Mouse (Mus musculus): ENCODE measurements at regions not wholly inside any gene's neighbourhood (a gene's known extent, or its start where the extent isn't known, plus 50 kb on each side); places are given as distances from the start of the nearest gene placed in this dataset.

- no peaks in the 10 kb centered on the region for H3K27me3 ChIP-seq (ENCODE audit: control insufficient read depth, insufficient read depth, low read length)
- ATAC-seq (ENCODE audit: insufficient read depth, low FRiP score, low TSS enrichment) (no peak), DNase-seq (ENCODE audit: low spot score) (no peak)
- H3K4me2 ChIP-seq (ENCODE audit: low read depth): no peak overlapping the region
- no peak overlapping the region for H3K4me3 ChIP-seq (ENCODE audit: low read depth, low read length)
- no peak overlapping the region for H3K9ac ChIP-seq (ENCODE audit: low read length)
- H3K36me3 ChIP-seq (ENCODE audit: control insufficient read depth, insufficient read depth, low read length): no peaks in the 10 kb centered on the region
- no peaks in the 10 kb centered on the region for H3K4me1 ChIP-seq (ENCODE audit: control insufficient read depth, insufficient read depth, low read length)
- 82% methylated on average over 1 of the region's 1 CpGs for WGBS
- H3K27ac ChIP-seq (ENCODE audit: low read depth, low read length): no peak overlapping the region
- no peaks in the 10 kb centered on the region for H3K9me3 ChIP-seq (ENCODE audit: control insufficient read depth, low read length)
Measured at GRCm38 (mm10) chr2:75491150-75491549, 167.9 kb upstream of the Hnrnpa3 start.

- no peak overlapping the region for H3K9ac ChIP-seq (ENCODE audit: low read length)
- no peaks in the 10 kb centered on the region for H3K4me1 ChIP-seq (ENCODE audit: control insufficient read depth, insufficient read depth, low read length)
- DNase-seq (ENCODE audit: low spot score) (no peak), ATAC-seq (ENCODE audit: insufficient read depth, low FRiP score, low TSS enrichment) (no peak)
- no peak overlapping the region for H3K4me3 ChIP-seq (ENCODE audit: low read depth, low read length)
- no peak overlapping the region for H3K4me2 ChIP-seq (ENCODE audit: low read depth)
- H3K27ac ChIP-seq (ENCODE audit: low read depth, low read length): no peak overlapping the region
- no peaks in the 10 kb centered on the region for H3K9me3 ChIP-seq (ENCODE audit: control insufficient read depth, low read length)
- H3K27me3 ChIP-seq (ENCODE audit: control insufficient read depth, insufficient read depth, low read length): no peaks in the 10 kb centered on the region
- 51% methylated on average over 3 of the region's 3 CpGs for WGBS
- no peaks in the 10 kb centered on the region for H3K36me3 ChIP-seq (ENCODE audit: control insufficient read depth, insufficient read depth, low read length)
Measured at GRCm38 (mm10) chr2:75491789-75492500, 167.1 kb upstream of the Hnrnpa3 start.

- WGBS: 78% methylated on average over 4 of the region's 4 CpGs
- no peaks in the 10 kb centered on the region for H3K9me3 ChIP-seq (ENCODE audit: control insufficient read depth, low read length)
- H3K27me3 ChIP-seq (ENCODE audit: control insufficient read depth, insufficient read depth, low read length): no peaks in the 10 kb centered on the region
- no peaks in the 10 kb centered on the region for H3K36me3 ChIP-seq (ENCODE audit: control insufficient read depth, insufficient read depth, low read length)
- no peak overlapping the region for H3K27ac ChIP-seq (ENCODE audit: low read depth, low read length)
- H3K9ac ChIP-seq (ENCODE audit: low read length): no peak overlapping the region
- no peak for DNase-seq (ENCODE audit: low spot score)
- H3K4me1 ChIP-seq (ENCODE audit: control insufficient read depth, insufficient read depth, low read length): no peaks in the 10 kb centered on the region
- no peak overlapping the region for H3K4me2 ChIP-seq (ENCODE audit: low read depth)
- ATAC-seq (ENCODE audit: insufficient read depth, low FRiP score, low TSS enrichment): no peak
- no peak overlapping the region for H3K4me3 ChIP-seq (ENCODE audit: low read depth, low read length)
Measured at GRCm38 (mm10) chr2:75492501-75492898, 166.6 kb upstream of the Hnrnpa3 start.

GRCm38 (mm10) chr2:75496606-75497240 is 162.3 kb upstream of the Hnrnpa3 start:
- Histone ChIP-seq H3K36me3 (ENCODE audit: control insufficient read depth, insufficient read depth, low read length) (no peaks in the 10 kb centered on the region), H3K4me1 (ENCODE audit: control insufficient read depth, insufficient read depth, low read length) (no peaks in the 10 kb centered on the region), H3K27ac (ENCODE audit: low read depth, low read length) (no peak overlapping the region), H3K4me3 (ENCODE audit: low read depth, low read length) (no peak overlapping the region), H3K9ac (ENCODE audit: low read length) (no peak overlapping the region), H3K4me2 (ENCODE audit: low read depth) (no peak overlapping the region), H3K27me3 (ENCODE audit: control insufficient read depth, insufficient read depth, low read length) (no peaks in the 10 kb centered on the region), H3K9me3 (ENCODE audit: control insufficient read depth, low read length) (no peaks in the 10 kb centered on the region)
- DNase-seq (ENCODE audit: low spot score) (no peak), ATAC-seq (ENCODE audit: insufficient read depth, low FRiP score, low TSS enrichment) (no peak)
- WGBS: 94% methylated on average over 5 of the region's 5 CpGs

- Histone ChIP-seq H3K4me1 (ENCODE audit: control insufficient read depth, insufficient read depth, low read length) (no peaks in the 10 kb centered on the region), H3K9me3 (ENCODE audit: control insufficient read depth, low read length) (no peaks in the 10 kb centered on the region), H3K27me3 (ENCODE audit: control insufficient read depth, insufficient read depth, low read length) (no peaks in the 10 kb centered on the region), H3K36me3 (ENCODE audit: control insufficient read depth, insufficient read depth, low read length) (no peaks in the 10 kb centered on the region), H3K9ac (ENCODE audit: low read length) (no peak overlapping the region), H3K4me2 (ENCODE audit: low read depth) (no peak overlapping the region), H3K4me3 (ENCODE audit: low read depth, low read length) (no peak overlapping the region), H3K27ac (ENCODE audit: low read depth, low read length) (no peak overlapping the region)
- 65% methylated on average over 4 of the region's 4 CpGs for WGBS
- no peak for ATAC-seq (ENCODE audit: insufficient read depth, low FRiP score, low TSS enrichment)
- no peak for DNase-seq (ENCODE audit: low spot score)
Measured at GRCm38 (mm10) chr2:75510223-75510622, 148.8 kb upstream of the Hnrnpa3 start.

GRCm38 (mm10) chr2:75512422-75513170 is 146.5 kb upstream of the Hnrnpa3 start:
- ATAC-seq (ENCODE audit: insufficient read depth, low FRiP score, low TSS enrichment) (no peak), DNase-seq (ENCODE audit: low spot score) (no peak)
- Histone ChIP-seq H3K36me3 (ENCODE audit: control insufficient read depth, insufficient read depth, low read length) (no peaks in the 10 kb centered on the region), H3K4me2 (ENCODE audit: low read depth) (no peak overlapping the region), H3K4me3 (ENCODE audit: low read depth, low read length) (no peak overlapping the region), H3K4me1 (ENCODE audit: control insufficient read depth, insufficient read depth, low read length) (no peaks in the 10 kb centered on the region), H3K9ac (ENCODE audit: low read length) (no peak overlapping the region), H3K27me3 (ENCODE audit: control insufficient read depth, insufficient read depth, low read length) (no peaks in the 10 kb centered on the region), H3K27ac (ENCODE audit: low read depth, low read length) (no peak overlapping the region), H3K9me3 (ENCODE audit: control insufficient read depth, low read length) (no peaks in the 10 kb centered on the region)
- 63% methylated on average over 8 of the region's 8 CpGs for WGBS

GRCm38 (mm10) chr2:75514171-75514570 is 144.9 kb upstream of the Hnrnpa3 start:
- DNase-seq (ENCODE audit: low spot score) (no peak), ATAC-seq (ENCODE audit: insufficient read depth, low FRiP score, low TSS enrichment) (no peak)
- no peak overlapping the region for H3K9ac ChIP-seq (ENCODE audit: low read length)
- H3K27me3 ChIP-seq (ENCODE audit: control insufficient read depth, insufficient read depth, low read length): no peaks in the 10 kb centered on the region
- no peak overlapping the region for H3K4me3 ChIP-seq (ENCODE audit: low read depth, low read length)
- no peaks in the 10 kb centered on the region for H3K9me3 ChIP-seq (ENCODE audit: control insufficient read depth, low read length)
- WGBS: 71% methylated on average over 6 of the region's 6 CpGs
- no peaks in the 10 kb centered on the region for H3K36me3 ChIP-seq (ENCODE audit: control insufficient read depth, insufficient read depth, low read length)
- no peak overlapping the region for H3K27ac ChIP-seq (ENCODE audit: low read depth, low read length)
- H3K4me2 ChIP-seq (ENCODE audit: low read depth): no peak overlapping the region
- H3K4me1 ChIP-seq (ENCODE audit: control insufficient read depth, insufficient read depth, low read length): no peaks in the 10 kb centered on the region

- Histone ChIP-seq H3K27ac (ENCODE audit: low read depth, low read length) (no peak overlapping the region), H3K9me3 (ENCODE audit: control insufficient read depth, low read length) (no peaks in the 10 kb centered on the region), H3K27me3 (ENCODE audit: control insufficient read depth, insufficient read depth, low read length) (no peaks in the 10 kb centered on the region), H3K4me3 (ENCODE audit: low read depth, low read length) (no peak overlapping the region), H3K4me1 (ENCODE audit: control insufficient read depth, insufficient read depth, low read length) (no peaks in the 10 kb centered on the region), H3K36me3 (ENCODE audit: control insufficient read depth, insufficient read depth, low read length) (no peaks in the 10 kb centered on the region), H3K4me2 (ENCODE audit: low read depth) (no peak overlapping the region), H3K9ac (ENCODE audit: low read length) (no peak overlapping the region)
- no peak for ATAC-seq (ENCODE audit: insufficient read depth, low FRiP score, low TSS enrichment)
- DNase-seq (ENCODE audit: low spot score): no peak
- 74% methylated on average over 11 of the region's 11 CpGs for WGBS
Measured at GRCm38 (mm10) chr2:75516223-75516622, 142.8 kb upstream of the Hnrnpa3 start.
